Comparison of ENCODE assay signal across 14 mouse cellular contexts in the genomic region with DNA sequence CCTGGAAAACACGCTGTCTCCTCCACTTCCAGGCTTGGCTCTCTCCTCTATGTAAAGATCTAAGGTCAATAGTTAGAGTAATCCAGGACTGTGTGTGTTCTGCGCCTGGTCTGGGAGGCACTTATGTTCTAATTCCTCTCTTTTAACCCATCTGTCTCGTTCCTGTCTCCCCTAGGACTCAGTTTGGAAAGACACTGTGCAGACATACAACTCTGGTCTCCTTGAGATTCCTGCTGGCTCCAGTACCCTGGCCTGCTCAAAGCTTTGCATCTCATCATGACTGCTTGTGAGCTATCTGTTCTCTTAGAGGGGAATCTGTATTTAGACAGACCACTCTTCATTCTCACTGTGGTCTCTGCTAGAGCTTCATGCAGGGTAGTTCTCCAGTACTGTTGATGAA.
"Had no signal": no experiment of that assay in that cellular context is flagged by ENCODE, and none has a peak within 500 bp of the region (broad histone marks: within the 10 kb centered on the region; RNA-seq: fewer than 3 reads in every experiment).

No protein-coding gene starts in this region.

- H3K27me3 ChIP-seq: limb, embryonic 13.5 days; midbrain, embryonic 13.5 days; neural tube, embryonic 15.5 days had no signal

- H3K4me1 ChIP-seq: limb, embryonic 13.5 days; neural tube, embryonic 15.5 days had no signal

- H3K36me3 ChIP-seq: midbrain, embryonic 13.5 days; neural tube, embryonic 15.5 days had no signal

- H3K4me3 ChIP-seq: limb, embryonic 13.5 days; midbrain, embryonic 13.5 days; myocyte; neural tube, embryonic 15.5 days had no signal

- H3K9me3 ChIP-seq: limb, embryonic 13.5 days; midbrain, embryonic 13.5 days; neural tube, embryonic 15.5 days had no signal

- H3K9ac ChIP-seq: limb, embryonic 13.5 days; liver, embryonic 14.5 days; midbrain, embryonic 13.5 days; neural tube, embryonic 15.5 days had no signal

- H3K4me2 ChIP-seq: limb, embryonic 13.5 days; midbrain, embryonic 13.5 days; neural tube, embryonic 15.5 days had no signal

- DNase-seq: kidney, adult 9 months; kidney, postnatal 10 days; left cerebral cortex, postnatal 4 days; lung, adult 18-20 months; lung, postnatal 36 days; right cerebral cortex, adult 18-20 months; right cerebral cortex, postnatal 25 days; thymus, postnatal 36 days had no signal

- H3K27ac ChIP-seq: limb, embryonic 13.5 days; liver, embryonic 14.5 days; midbrain, embryonic 13.5 days; neural tube, embryonic 15.5 days had no signal

- ATAC-seq: lung, postnatal 0 days; midbrain, embryonic 13.5 days had no signal
